Mouse (Mus musculus): ENCODE results near the gene Acot5. TPM values are rescaled to one million over a fixed set of nuclear protein-coding genes. Genes with fewer than 3 reads are reported as not detected.
"Not testable (repeated sequence)": the region's sequence is repeated elsewhere in the genome, so short reads cannot be mapped to it uniquely, and the experiment has no call there.

Gene Acot5
- polyA plus RNA-seq, 1 experiment, result not detected

GRCm38 (mm10) chr12:84042248-84042647 is 26.9 kb upstream of the Acot5 start:
- TF ChIP-seq CTCF (IDR thresholded peaks at IDR 0.05; ENCODE audit: borderline replicate concordance, insufficient read depth, low read length) (no peak), POLR2A (IDR thresholded peaks at IDR 0.05; ENCODE audit: low read depth, low read length) (no peak)
- Histone ChIP-seq H3K27ac (ENCODE audit: insufficient read depth, low read length) (no peak overlapping the region), H3K4me1 (ENCODE audit: control insufficient read depth, insufficient read depth, low read length) (no peaks in the 10 kb centered on the region), H3K4me3 (ENCODE audit: insufficient read depth, low read length) (no peak overlapping the region)

- Histone ChIP-seq H3K4me3 (ENCODE audit: insufficient read depth, low read length) (no peak overlapping the region), H3K4me1 (ENCODE audit: control insufficient read depth, insufficient read depth, low read length) (no peaks in the 10 kb centered on the region), H3K27ac (ENCODE audit: insufficient read depth, low read length) (no peak overlapping the region)
- TF ChIP-seq CTCF (IDR thresholded peaks at IDR 0.05; ENCODE audit: borderline replicate concordance, insufficient read depth, low read length) (no peak), POLR2A (IDR thresholded peaks at IDR 0.05; ENCODE audit: low read depth, low read length) (no peak)
Measured at GRCm38 (mm10) chr12:84044045-84044444, 25.1 kb upstream of the Acot5 start.

GRCm38 (mm10) chr12:84046906-84047305 is 22.2 kb upstream of the Acot5 start:
- Histone ChIP-seq H3K4me1 (ENCODE audit: control insufficient read depth, insufficient read depth, low read length) (no peaks in the 10 kb centered on the region), H3K27ac (ENCODE audit: insufficient read depth, low read length) (peak overlapping the region; percentile 80), H3K4me3 (ENCODE audit: insufficient read depth, low read length) (no peak overlapping the region)
- no peak for TF ChIP-seq CTCF (IDR thresholded peaks at IDR 0.05; ENCODE audit: borderline replicate concordance, insufficient read depth, low read length)
- no peak for TF ChIP-seq POLR2A (IDR thresholded peaks at IDR 0.05; ENCODE audit: low read depth, low read length)

DNA sequence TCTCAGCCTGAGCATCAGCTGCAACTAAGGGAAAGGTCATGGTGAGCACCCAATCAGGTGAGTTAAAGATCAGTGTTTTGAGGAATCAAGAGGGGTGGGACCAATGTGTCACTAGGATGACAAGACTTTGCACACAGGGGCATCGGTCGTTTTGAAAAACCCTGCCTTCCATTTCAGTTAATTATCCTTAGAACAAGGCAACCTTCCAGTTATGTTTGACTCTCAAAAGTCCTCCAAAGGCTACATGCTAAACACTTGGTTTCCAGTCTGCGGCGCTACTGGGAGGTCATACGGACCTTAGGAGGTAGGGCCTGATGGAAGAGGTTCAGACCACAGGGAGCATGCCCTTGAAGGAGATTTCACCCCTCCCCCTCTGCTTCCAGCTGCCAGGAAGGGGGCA is 18.4 kb upstream of the Acot5 start:
- H3K27ac ChIP-seq (ENCODE audit: insufficient read depth, low read length); H3K4me1 ChIP-seq (ENCODE audit: control insufficient read depth, insufficient read depth, low read length); H3K4me3 ChIP-seq (ENCODE audit: insufficient read depth, low read length): not testable (repeated sequence)

GRCm38 (mm10) chr12:84051937-84052474 is 17.1 kb upstream of the Acot5 start, which contains the start of gene Acot3:
Gene Acot3 (plus strand): TSS chr12:84052144.
- Histone ChIP-seq H3K4me1 (ENCODE audit: control insufficient read depth, insufficient read depth, low read length) (no peaks in the 10 kb centered on the region), H3K27ac (ENCODE audit: insufficient read depth, low read length) (no peak within 1 kb of the TSS), H3K4me3 (ENCODE audit: insufficient read depth, low read length) (no peak within 1 kb of the TSS)
- TF ChIP-seq POLR2A (IDR thresholded peaks at IDR 0.05; ENCODE audit: low read depth, low read length) (no peak), CTCF (IDR thresholded peaks at IDR 0.05; ENCODE audit: borderline replicate concordance, insufficient read depth, low read length) (no peak)

GRCm38 (mm10) chr12:84052609-84053008 is 16.5 kb upstream of the Acot5 start:
- Histone ChIP-seq H3K4me3 (ENCODE audit: insufficient read depth, low read length) (no peak overlapping the region), H3K27ac (ENCODE audit: insufficient read depth, low read length) (no peak overlapping the region), H3K4me1 (ENCODE audit: control insufficient read depth, insufficient read depth, low read length) (no peaks in the 10 kb centered on the region)
- TF ChIP-seq CTCF (IDR thresholded peaks at IDR 0.05; ENCODE audit: borderline replicate concordance, insufficient read depth, low read length) (no peak), POLR2A (IDR thresholded peaks at IDR 0.05; ENCODE audit: low read depth, low read length) (no peak)

GRCm38 (mm10) chr12:84053173-84053572 is 16.0 kb upstream of the Acot5 start:
- Histone ChIP-seq H3K4me1 (ENCODE audit: control insufficient read depth, insufficient read depth, low read length) (no peaks in the 10 kb centered on the region), H3K27ac (ENCODE audit: insufficient read depth, low read length) (no peak overlapping the region), H3K4me3 (ENCODE audit: insufficient read depth, low read length) (no peak overlapping the region)
- TF ChIP-seq POLR2A (IDR thresholded peaks at IDR 0.05; ENCODE audit: low read depth, low read length), result no peak
- no peak for TF ChIP-seq CTCF (IDR thresholded peaks at IDR 0.05; ENCODE audit: borderline replicate concordance, insufficient read depth, low read length)

- H3K4me3 ChIP-seq (ENCODE audit: insufficient read depth, low read length), result no peak overlapping the region
Measured at GRCm38 (mm10) chr12:84053679-84054391, 15.3 kb upstream of the Acot5 start.

DNA sequence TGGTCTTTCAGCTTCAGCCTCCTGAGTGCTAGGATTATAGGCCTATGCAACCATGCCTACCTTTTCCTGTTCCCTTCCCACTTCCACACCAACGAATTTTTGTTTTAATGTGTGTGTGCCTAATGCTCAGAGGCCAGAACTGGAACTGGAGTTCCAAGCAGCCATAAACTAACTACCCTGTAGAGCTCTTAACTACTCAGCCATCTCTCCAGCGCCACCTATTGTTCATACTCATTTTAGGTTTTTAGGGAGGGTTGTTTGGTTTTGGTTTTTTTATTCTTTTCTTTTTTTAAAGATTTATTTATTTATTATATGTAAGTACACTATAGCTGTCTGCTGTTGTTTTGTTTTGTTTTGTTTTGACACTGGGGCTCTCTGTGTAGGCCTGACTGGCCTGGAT is 8.2 kb upstream of the Acot5 start:
- H3K4me3 ChIP-seq (ENCODE audit: insufficient read depth, low read length), result no peak overlapping the region
- no peaks in the 10 kb centered on the region for H3K4me1 ChIP-seq (ENCODE audit: control insufficient read depth, insufficient read depth, low read length)
- TF ChIP-seq CTCF (IDR thresholded peaks at IDR 0.05; ENCODE audit: borderline replicate concordance, insufficient read depth, low read length) (no peak), POLR2A (IDR thresholded peaks at IDR 0.05; ENCODE audit: low read depth, low read length) (no peak)
- no peak overlapping the region for H3K27ac ChIP-seq (ENCODE audit: insufficient read depth, low read length)

More at GRCm38 (mm10) chr12:84053679-84054391, 15.3 kb upstream of the Acot5 start:
- Histone ChIP-seq H3K4me1 (ENCODE audit: control insufficient read depth, insufficient read depth, low read length) (no peaks in the 10 kb centered on the region), H3K27ac (ENCODE audit: insufficient read depth, low read length) (no peak overlapping the region)
- no peak for TF ChIP-seq CTCF (IDR thresholded peaks at IDR 0.05; ENCODE audit: borderline replicate concordance, insufficient read depth, low read length)
- no peak for TF ChIP-seq POLR2A (IDR thresholded peaks at IDR 0.05; ENCODE audit: low read depth, low read length)

DNA sequence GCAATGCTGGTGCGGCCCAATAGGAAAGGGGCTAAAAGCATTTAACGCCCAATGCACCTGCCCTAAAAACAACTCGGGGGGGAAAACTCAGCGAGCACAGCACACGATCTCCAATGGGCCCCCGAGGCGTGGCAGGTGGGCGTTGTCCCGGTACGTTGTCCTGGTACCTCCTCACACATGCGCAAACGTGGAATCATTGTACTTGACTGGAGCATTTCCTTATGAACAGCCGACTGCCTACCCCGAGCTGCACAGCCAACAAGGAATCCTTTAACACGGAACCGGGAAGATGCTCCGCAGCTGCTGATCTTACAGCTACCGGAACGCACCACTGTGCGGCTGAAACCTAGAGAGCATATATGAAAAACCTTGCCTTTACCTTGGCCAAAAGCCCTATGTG is 6.8 kb upstream of the Acot5 start:
- Histone ChIP-seq H3K4me3 (ENCODE audit: insufficient read depth, low read length) (no peak overlapping the region), H3K27ac (ENCODE audit: insufficient read depth, low read length) (no peak overlapping the region), H3K4me1 (ENCODE audit: control insufficient read depth, insufficient read depth, low read length) (no peaks in the 10 kb centered on the region)
- TF ChIP-seq POLR2A (IDR thresholded peaks at IDR 0.05; ENCODE audit: low read depth, low read length), result no peak
- TF ChIP-seq CTCF (IDR thresholded peaks at IDR 0.05; ENCODE audit: borderline replicate concordance, insufficient read depth, low read length), result no peak

Data from embryonic fibroblast, embryonic 13.5 days (primary cell).